Mouse (Mus musculus) intestine, embryonic 15.5 days (tissue): ENCODE data around the gene Yars. TPM values are rescaled to one million over a fixed set of nuclear protein-coding genes. Genes with fewer than 3 reads are reported as not detected.
A peak's percentile ranks its signal among the peaks of the same experiment; 100 is the strongest.

Experiments used
- ATAC-seq: fragments of 200-750 bp; cut with Nextera tagmentation; 2 replicates; pipeline ENCODE4 v1.8.0; 2017; ENCODE audit warnings: moderate TSS enrichment, moderate library complexity
- H3K27ac ChIP-seq: fragments of 300-500 bp; sonication (generic); 2 replicates; pipeline ENCODE4 v1.5.1; 2015; ENCODE audit warnings: mild to moderate bottlenecking, inconsistent platforms
- H3K27me3 ChIP-seq: fragments of 300-500 bp; sonication (generic); replicated peaks from 2 replicates; pipeline ENCODE4 v1.6.1; 2015; ENCODE audit warnings: inconsistent platforms
- H3K36me3 ChIP-seq: fragments of 300-500 bp; sonication (generic); 2 replicates; pipeline ENCODE4 v1.6.1; 2015; ENCODE audit warnings: inconsistent platforms
- H3K4me1 ChIP-seq: fragments of 300-500 bp; sonication (generic); replicated peaks from 2 replicates; pipeline ENCODE4 v1.6.1; 2015; ENCODE audit warnings: inconsistent platforms
- H3K4me2 ChIP-seq: fragments of 300-500 bp; sonication (generic); replicated peaks from 2 replicates; pipeline ENCODE4 v1.6.1; 2015; ENCODE audit warnings: mild to moderate bottlenecking, inconsistent platforms
- H3K4me3 ChIP-seq: fragments of 300-500 bp; sonication (generic); replicated peaks from 2 replicates; pipeline ENCODE4 v1.5.1; 2015; ENCODE audit warnings: inconsistent platforms
- H3K9ac ChIP-seq: fragments of 300-500 bp; sonication (generic); 2 replicates; pipeline ENCODE4 v1.6.1; 2015; ENCODE audit warnings: inconsistent platforms
- H3K9me3 ChIP-seq: fragments of 300-500 bp; sonication (generic); 2 replicates; pipeline ENCODE4 v1.6.1; 2016; ENCODE audit warnings: inconsistent platforms
- WGBS: fragments of 180-500 bp; shearing (Covaris S2); methylation state at CpG from one replicate; pipeline ENCODE4 v1.1.7; 2015; 5-methylcytosine and 5-hydroxymethylcytosine counted together
- polyA plus RNA-seq: library from polyadenylated mRNA; unstranded; fragments of >200 nt; fragmentation: Nextera tagmentation; extraction: Ambion mirVana; gene quantifications from 2 replicates; pipeline ENCODE4 v1.2.1, GENCODE M21; 2015

The Yars gene
- polyA plus RNA-seq, 1 experiment from 2014 or later, result 97.2 TPM

- no peak overlapping the region for H3K9ac ChIP-seq
- H3K4me2 ChIP-seq, result 0 out of 2 replicates have a peak overlapping the region, but pooled peaks have one; percentile 1
- H3K4me1 ChIP-seq, result peaks cover 69% of the 10 kb centered on the region
- no peaks in the 10 kb centered on the region for H3K9me3 ChIP-seq
- H3K36me3 ChIP-seq, result no peaks in the 10 kb centered on the region
- H3K27me3 ChIP-seq, result no peaks in the 10 kb centered on the region
- no peak for ATAC-seq
- peak overlapping the region; percentile 78 for H3K27ac ChIP-seq
- WGBS, result 66% methylated on average over 3 of the region's 3 CpGs
- H3K4me3 ChIP-seq, result no peak overlapping the region
These were observed 45.6 kb downstream of the Yars start for GRCm38 (mm10) chr4:129235147-129235546.

DNA sequence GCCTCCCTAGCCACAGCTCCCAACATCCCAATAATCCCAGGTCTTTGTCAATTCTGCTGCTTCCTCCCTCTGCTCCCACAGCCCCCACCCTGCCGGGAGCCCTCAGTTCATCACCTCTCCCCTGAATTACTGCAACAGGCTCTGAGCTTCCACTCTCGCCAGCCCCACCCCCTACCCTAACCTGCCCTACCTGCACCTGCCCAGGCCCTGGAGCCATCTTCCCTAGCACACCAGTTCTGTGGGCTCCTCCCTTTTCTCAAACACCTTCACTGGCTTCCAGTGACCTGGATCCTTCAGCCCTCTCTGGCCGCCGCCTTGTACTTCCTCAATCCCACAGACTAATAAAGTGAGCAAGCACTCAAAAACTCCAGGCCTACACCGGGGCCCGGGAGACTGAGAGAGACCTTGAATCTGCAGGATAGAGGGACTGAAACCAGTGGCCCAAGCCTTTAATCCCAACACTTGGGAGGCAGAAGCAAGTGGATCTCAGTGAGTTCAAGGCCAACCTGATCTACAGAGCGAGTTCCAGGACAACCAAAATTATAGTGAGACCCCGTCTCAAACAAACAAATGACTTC lies 46.8 kb downstream of the Yars start:
- Histone ChIP-seq H3K9me3 (no peaks in the 10 kb centered on the region), H3K36me3 (no peaks in the 10 kb centered on the region), H3K27ac (peak overlapping the region; percentile 78), H3K9ac (no peak overlapping the region), H3K4me1 (peaks cover 65% of the 10 kb centered on the region), H3K27me3 (no peaks in the 10 kb centered on the region), H3K4me2 (peak overlapping the region; percentile 95; the same call in 1 of the 2 replicates), H3K4me3 (no peak overlapping the region)
- 62% methylated on average over 8 of the region's 8 CpGs for WGBS
- no peak for ATAC-seq

DNA sequence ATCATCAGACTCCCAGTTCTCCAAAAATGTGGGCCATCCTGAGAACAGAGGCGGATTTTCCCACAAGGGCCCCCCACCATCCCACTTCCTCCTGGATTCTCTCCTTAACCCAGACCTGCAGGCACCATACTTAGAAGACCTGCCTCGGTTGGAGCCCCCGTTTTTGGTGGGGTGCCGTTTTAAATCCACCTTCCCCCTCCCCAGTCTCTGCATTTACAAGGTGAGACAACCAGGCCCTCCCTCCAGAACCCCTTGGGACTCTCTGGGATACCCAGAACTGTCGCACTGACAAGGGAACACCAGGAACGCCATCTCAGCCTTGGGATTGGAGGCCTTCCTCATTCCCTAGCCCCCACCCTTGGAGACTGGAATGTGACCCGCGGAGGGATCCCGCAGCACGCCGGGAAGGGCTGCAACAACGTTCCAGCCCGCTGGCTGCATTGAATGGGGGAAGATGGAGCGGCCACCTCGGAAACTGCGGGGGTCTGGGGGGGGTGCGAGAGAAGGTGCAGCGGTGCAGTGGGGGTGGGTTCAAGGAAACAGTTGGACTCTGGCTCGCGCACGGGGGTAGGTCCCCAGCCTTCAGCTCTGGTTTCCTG lies 48.4 kb downstream of the Yars start:
- H3K27me3 ChIP-seq, result no peaks in the 10 kb centered on the region
- no peaks in the 10 kb centered on the region for H3K36me3 ChIP-seq
- H3K4me1 ChIP-seq, result peaks cover 65% of the 10 kb centered on the region
- H3K9me3 ChIP-seq, result no peaks in the 10 kb centered on the region
- H3K4me3 ChIP-seq, result peak overlapping the region; percentile 75
- ATAC-seq, result no peak
- 8% methylated on average over 21 of the region's 21 CpGs for WGBS
- peak overlapping the region; percentile 78 for H3K27ac ChIP-seq
- H3K4me2 ChIP-seq, result peak overlapping the region; percentile 95
- H3K9ac ChIP-seq, result peak overlapping the region; percentile 58

GRCm38 (mm10) chr4:129238579-129239016 lies 49.0 kb downstream of the Yars start:
- H3K27me3 ChIP-seq, result no peaks in the 10 kb centered on the region
- peak overlapping the region; percentile 58 for H3K9ac ChIP-seq
- WGBS, result under 1% methylated on average over 23 of the region's 23 CpGs
- peak overlapping the region; percentile 78; the same call in 1 of the 2 replicates for H3K27ac ChIP-seq
- peaks cover 64% of the 10 kb centered on the region for H3K4me1 ChIP-seq
- ATAC-seq, result peak; percentile 14
- H3K36me3 ChIP-seq, result no peaks in the 10 kb centered on the region
- peak overlapping the region; percentile 75 for H3K4me3 ChIP-seq
- peak overlapping the region; percentile 95 for H3K4me2 ChIP-seq
- no peaks in the 10 kb centered on the region for H3K9me3 ChIP-seq

DNA sequence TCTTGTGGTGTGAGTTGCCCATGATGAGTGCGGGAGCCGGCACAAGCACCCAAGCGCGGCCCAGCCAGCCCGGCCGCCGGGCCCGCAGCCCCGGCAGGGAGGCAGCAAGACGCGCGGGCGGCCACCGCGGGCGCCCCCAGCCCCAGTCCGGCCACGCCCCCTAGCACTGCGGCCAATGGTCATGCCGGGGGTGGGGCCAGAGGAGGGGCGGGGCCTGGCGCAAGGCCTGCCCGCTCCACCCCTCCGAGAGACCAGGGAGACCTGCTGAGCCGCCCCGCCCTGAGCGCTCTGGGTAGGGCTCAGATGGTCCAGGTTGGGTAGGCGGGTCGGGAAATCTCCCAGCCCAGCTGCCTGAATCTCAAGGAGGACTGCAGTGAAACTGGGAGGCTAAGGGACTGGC lies 49.5 kb downstream of the Yars start:
- H3K36me3 ChIP-seq, result no peaks in the 10 kb centered on the region
- under 1% methylated on average over 28 of the region's 29 CpGs for WGBS
- peaks cover 64% of the 10 kb centered on the region for H3K4me1 ChIP-seq
- H3K4me2 ChIP-seq, result peak overlapping the region; percentile 95
- H3K4me3 ChIP-seq, result peak overlapping the region; percentile 75
- H3K27me3 ChIP-seq, result no peaks in the 10 kb centered on the region
- peak; percentile 88 for ATAC-seq
- no peaks in the 10 kb centered on the region for H3K9me3 ChIP-seq
- peak overlapping the region; percentile 78; the same call in 1 of the 2 replicates for H3K27ac ChIP-seq
- peak overlapping the region; percentile 58 for H3K9ac ChIP-seq

DNA sequence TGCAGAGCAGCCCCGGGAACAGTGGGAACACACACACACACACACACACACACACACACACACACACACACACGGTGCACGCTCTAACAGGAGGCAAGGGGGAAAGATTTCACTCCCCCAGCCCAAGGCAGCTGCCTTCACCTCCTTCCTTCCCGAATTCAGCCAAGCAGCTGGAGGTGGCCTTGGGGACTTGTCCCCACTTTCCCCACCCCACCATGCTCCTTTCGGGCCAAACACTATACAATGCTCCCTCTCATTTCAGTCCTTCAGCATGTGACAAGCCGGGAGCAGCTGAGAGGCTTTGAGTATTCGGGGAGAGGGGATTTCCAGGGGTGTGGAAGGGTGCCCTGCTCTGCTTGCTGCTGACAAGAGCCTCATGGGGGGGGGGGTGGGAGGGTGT lies 52.3 kb downstream of the Yars start:
- H3K4me1 ChIP-seq, result peaks cover 50% of the 10 kb centered on the region
- no peaks in the 10 kb centered on the region for H3K36me3 ChIP-seq
- no peak for ATAC-seq
- H3K4me2 ChIP-seq, result no peak overlapping the region
- H3K4me3 ChIP-seq, result no peak overlapping the region
- no peaks in the 10 kb centered on the region for H3K27me3 ChIP-seq
- WGBS, result 48% methylated on average over 7 of the region's 7 CpGs
- no peak overlapping the region for H3K27ac ChIP-seq
- no peaks in the 10 kb centered on the region for H3K9me3 ChIP-seq
- 0 out of 2 replicates have a peak overlapping the region, but pooled peaks have one; percentile 2 for H3K9ac ChIP-seq

- WGBS, result 43% methylated on average over 4 of the region's 4 CpGs
- peak overlapping the region; percentile 2; the same call in 1 of the 2 replicates for H3K9ac ChIP-seq
- H3K4me1 ChIP-seq, result peaks cover 45% of the 10 kb centered on the region
- peak overlapping the region; percentile 60; the same call in 1 of the 2 replicates for H3K27ac ChIP-seq
- no peak for ATAC-seq
- H3K27me3 ChIP-seq, result no peaks in the 10 kb centered on the region
- H3K4me2 ChIP-seq, result no peak overlapping the region
- no peak overlapping the region for H3K4me3 ChIP-seq
- no peaks in the 10 kb centered on the region for H3K36me3 ChIP-seq
- no peaks in the 10 kb centered on the region for H3K9me3 ChIP-seq
These were observed 52.8 kb downstream of the Yars start for GRCm38 (mm10) chr4:129242327-129242726.

GRCm38 (mm10) chr4:129242761-129243160 lies 53.2 kb downstream of the Yars start:
- no peak overlapping the region for H3K4me3 ChIP-seq
- H3K4me2 ChIP-seq, result no peak overlapping the region
- no peaks in the 10 kb centered on the region for H3K36me3 ChIP-seq
- H3K4me1 ChIP-seq, result peaks cover 43% of the 10 kb centered on the region
- H3K27me3 ChIP-seq, result peaks cover 3% of the 10 kb centered on the region; the same call in 1 of the 2 replicates
- no peak for ATAC-seq
- H3K27ac ChIP-seq, result peak overlapping the region; percentile 60; the same call in 1 of the 2 replicates
- no peaks in the 10 kb centered on the region for H3K9me3 ChIP-seq
- 37% methylated on average over 4 of the region's 4 CpGs for WGBS
- H3K9ac ChIP-seq, result peak overlapping the region; percentile 2; the same call in 1 of the 2 replicates

DNA sequence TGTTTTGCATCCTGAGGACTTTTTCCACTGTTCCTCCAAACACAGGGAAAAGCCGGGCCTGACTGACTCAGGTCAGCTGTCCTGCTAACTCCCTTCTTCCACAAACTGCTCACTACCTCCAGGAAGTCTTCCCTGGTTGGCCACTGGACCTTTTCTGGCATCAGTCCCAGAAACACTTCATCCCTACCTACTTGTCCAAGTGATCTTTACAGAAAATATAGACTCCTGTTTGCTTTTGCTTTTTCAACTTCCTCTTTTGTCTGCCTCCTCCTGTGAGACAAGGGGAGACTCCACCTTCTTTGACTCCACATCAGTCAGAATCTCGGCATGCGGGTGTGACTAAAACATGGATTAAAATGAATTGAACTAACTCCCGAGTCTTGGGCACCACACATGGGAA lies 55.2 kb downstream of the Yars start:
- 0 out of 2 replicates have a peak overlapping the region, but pooled peaks have one; percentile 9 for H3K27ac ChIP-seq
- H3K9ac ChIP-seq, result no peak overlapping the region
- no peak overlapping the region for H3K4me3 ChIP-seq
- no peaks in the 10 kb centered on the region for H3K9me3 ChIP-seq
- H3K4me2 ChIP-seq, result 0 out of 2 replicates have a peak overlapping the region, but pooled peaks have one; percentile 17
- no peaks in the 10 kb centered on the region for H3K36me3 ChIP-seq
- peaks cover 13% of the 10 kb centered on the region; the same call in 1 of the 2 replicates for H3K27me3 ChIP-seq
- no peak for ATAC-seq
- 44% methylated on average over 4 of the region's 4 CpGs for WGBS
- peaks cover 40% of the 10 kb centered on the region for H3K4me1 ChIP-seq

GRCm38 (mm10) chr4:129246360-129247301 lies 57.1 kb downstream of the Yars start:
- H3K9ac ChIP-seq, result peak overlapping the region; percentile 81; the same call in 1 of the 2 replicates
- peak overlapping the region; percentile 94 for H3K27ac ChIP-seq
- H3K36me3 ChIP-seq, result no peaks in the 10 kb centered on the region
- no peaks in the 10 kb centered on the region for H3K9me3 ChIP-seq
- H3K4me1 ChIP-seq, result peaks cover 46% of the 10 kb centered on the region
- 34% methylated on average over 15 of the region's 15 CpGs for WGBS
- peak overlapping the region; percentile 67 for H3K4me3 ChIP-seq
- no peak for ATAC-seq
- H3K27me3 ChIP-seq, result peaks cover 13% of the 10 kb centered on the region; the same call in 1 of the 2 replicates
- H3K4me2 ChIP-seq, result peak overlapping the region; percentile 96

GRCm38 (mm10) chr4:129247381-129248242 lies 58.1 kb downstream of the Yars start:
- peaks cover 38% of the 10 kb centered on the region for H3K4me1 ChIP-seq

More at GRCm38 (mm10) chr4:129247381-129248242, 58.1 kb downstream of the Yars start:
- 9% methylated on average over 24 of the region's 24 CpGs for WGBS
- Histone ChIP-seq H3K36me3 (no peaks in the 10 kb centered on the region), H3K27me3 (peaks cover 13% of the 10 kb centered on the region; the same call in 1 of the 2 replicates), H3K9me3 (no peaks in the 10 kb centered on the region), H3K9ac (peak overlapping the region; percentile 81), H3K27ac (peak overlapping the region; percentile 94), H3K4me2 (peak overlapping the region; percentile 96), H3K4me3 (peak overlapping the region; percentile 67)
- ATAC-seq, result peak; percentile 11; the same call in 1 of the 2 replicates
